ENCODE assay signal across 24 mouse cellular contexts in genomic region chr14:62447214-62447548, GRCm38 (mm10). TPM values are rescaled to one million over a fixed set of nuclear protein-coding genes. Genes with fewer than 3 reads are reported as not detected.
A peak's percentile ranks its signal among the peaks of the same experiment; 100 is the strongest.
DNase-seq lines count a peak whose midpoint lies in the region; ATAC-seq and TF ChIP-seq lines count a peak whose summit lies in the region.
"Had no signal": no experiment of that assay in that cellular context is flagged by ENCODE, and none has a peak within 500 bp of the region (broad histone marks: within the 10 kb centered on the region; RNA-seq: fewer than 3 reads in every experiment).

No protein-coding gene starts in this region.

- no peak overlapping the region for H3K9ac ChIP-seq in forebrain, embryonic 15.5 days (replicated peaks)
- H3K9ac ChIP-seq in forebrain, embryonic 12.5 days, result no peak overlapping the region
- H3K9ac ChIP-seq in limb, embryonic 14.5 days (ENCODE audit: low read depth, low read length, severe bottlenecking), result no peak overlapping the region
- H3K9ac ChIP-seq: heart, embryonic 13.5 days; limb, embryonic 13.5 days; liver, embryonic 15.5 days; neural tube, embryonic 12.5 days had no signal

- H3K36me3 ChIP-seq in forebrain, embryonic 15.5 days, result no peaks in the 10 kb centered on the region
- no peaks in the 10 kb centered on the region for H3K36me3 ChIP-seq in forebrain, embryonic 12.5 days (replicated peaks)
- H3K36me3 ChIP-seq in limb, embryonic 14.5 days (ENCODE audit: control insufficient read depth, insufficient read depth, low read length), result no peaks in the 10 kb centered on the region
- no peaks in the 10 kb centered on the region for H3K36me3 ChIP-seq in limb, embryonic 10.5 days
- H3K36me3 ChIP-seq: heart, embryonic 13.5 days; limb, embryonic 13.5 days; liver, embryonic 15.5 days; neural tube, embryonic 12.5 days had no signal

- no peaks in the 10 kb centered on the region for H3K27me3 ChIP-seq in forebrain, embryonic 15.5 days
- H3K27me3 ChIP-seq in forebrain, embryonic 12.5 days, result no peaks in the 10 kb centered on the region
- no peaks in the 10 kb centered on the region for H3K27me3 ChIP-seq in limb, embryonic 14.5 days (ENCODE audit: control insufficient read depth, insufficient read depth, low read length)
- H3K27me3 ChIP-seq in limb, embryonic 10.5 days (ENCODE audit: low read depth, poor library complexity, severe bottlenecking), result no peaks in the 10 kb centered on the region
- H3K27me3 ChIP-seq: heart, embryonic 13.5 days; limb, embryonic 13.5 days; liver, embryonic 15.5 days; neural tube, embryonic 12.5 days had no signal

- no peak overlapping the region for H3K4me2 ChIP-seq in forebrain, embryonic 15.5 days (replicated peaks)
- H3K4me2 ChIP-seq in forebrain, embryonic 12.5 days, result no peak overlapping the region
- H3K4me2 ChIP-seq in limb, embryonic 14.5 days (replicated peaks; ENCODE audit: low read depth, low read length, severe bottlenecking), result no peak overlapping the region
- H3K4me2 ChIP-seq: heart, embryonic 13.5 days; limb, embryonic 13.5 days; liver, embryonic 15.5 days; neural tube, embryonic 12.5 days had no signal

- DNase-seq in limb, embryonic 14.5 days (ENCODE audit: low spot score), result peak; percentile 50
- no peak for DNase-seq in limb, embryonic 10.5 days (ENCODE audit: low spot score)
- peak; percentile 18 for DNase-seq in retina, postnatal 1 day
- no peak for DNase-seq in retina, embryonic 14.5 days (ENCODE audit: low spot score)
- DNase-seq in heart, adult 9 months (ENCODE audit: low spot score in 2 of 2), result no peak
- DNase-seq: adrenal gland, adult 8-10 months; B cell, adult 2 months; cerebellum, adult 11 months; cerebellum, postnatal 36 days; heart, postnatal 36 days; kidney, adult 18-20 months; kidney, postnatal 14 days; right cerebral cortex, postnatal 14 days; thymus, postnatal 36 days had no signal

- no peak for TF ChIP-seq POLR2A in limb, embryonic 14.5 days (IDR thresholded peaks at IDR 0.05; ENCODE audit: borderline replicate concordance, extremely low read depth, insufficient read depth, insufficient read length)

- peak overlapping the region; percentile 60 for H3K27ac ChIP-seq in forebrain, embryonic 15.5 days (replicated peaks)
- H3K27ac ChIP-seq in forebrain, embryonic 12.5 days, result no peak overlapping the region
- no peak overlapping the region for H3K27ac ChIP-seq in limb, embryonic 14.5 days (replicated peaks; ENCODE audit: low read depth, low read length)
- no peak overlapping the region for H3K27ac ChIP-seq in limb, embryonic 10.5 days
- H3K27ac ChIP-seq: heart, embryonic 13.5 days; left cerebral cortex, adult 2 months; limb, embryonic 13.5 days; liver, embryonic 15.5 days; neural tube, embryonic 12.5 days had no signal

- H3K4me3 ChIP-seq in forebrain, embryonic 15.5 days, result no peak overlapping the region
- H3K4me3 ChIP-seq in forebrain, embryonic 12.5 days (replicated peaks), result no peak overlapping the region
- H3K4me3 ChIP-seq in limb, embryonic 14.5 days (replicated peaks; ENCODE audit: low read length), result no peak overlapping the region
- no peak overlapping the region for H3K4me3 ChIP-seq in limb, embryonic 10.5 days
- H3K4me3 ChIP-seq: erythroblast, embryonic 14.5 days; heart, embryonic 13.5 days; left cerebral cortex, adult 2 months; limb, embryonic 13.5 days; liver, embryonic 15.5 days; megakaryocyte, embryonic 14.5 days; neural tube, embryonic 12.5 days had no signal

- no peaks in the 10 kb centered on the region for H3K9me3 ChIP-seq in forebrain, embryonic 15.5 days
- no peaks in the 10 kb centered on the region for H3K9me3 ChIP-seq in forebrain, embryonic 12.5 days
- no peaks in the 10 kb centered on the region for H3K9me3 ChIP-seq in limb, embryonic 14.5 days (ENCODE audit: control insufficient read depth, low read length)
- no peaks in the 10 kb centered on the region for H3K9me3 ChIP-seq in limb, embryonic 10.5 days (replicated peaks)
- H3K9me3 ChIP-seq: heart, embryonic 13.5 days; limb, embryonic 13.5 days; liver, embryonic 15.5 days; megakaryocyte, embryonic 14.5 days; neural tube, embryonic 12.5 days had no signal

- ATAC-seq in forebrain, embryonic 15.5 days (replicated peaks), result peak; percentile 94
- ATAC-seq in forebrain, embryonic 12.5 days (ENCODE audit: low FRiP score), result no peak
- ATAC-seq in limb, embryonic 14.5 days (ENCODE audit: low FRiP score, low read depth), result no peak

- 36% methylated on average over 3 of the region's 3 CpGs for WGBS in forebrain, embryonic 15.5 days
- 82% methylated on average over 3 of the region's 3 CpGs for WGBS in forebrain, embryonic 12.5 days
- 73% methylated on average over 3 of the region's 3 CpGs for WGBS in limb, embryonic 14.5 days
- 85% methylated on average over 3 of the region's 3 CpGs for WGBS in limb, embryonic 10.5 days

- peaks cover 17% of the 10 kb centered on the region for H3K4me1 ChIP-seq in forebrain, embryonic 15.5 days
- H3K4me1 ChIP-seq in forebrain, embryonic 12.5 days, result no peaks in the 10 kb centered on the region; the same call in 1 of the 2 replicates
- H3K4me1 ChIP-seq in limb, embryonic 14.5 days (ENCODE audit: control insufficient read depth, insufficient read depth, low read length), result peaks cover 9% of the 10 kb centered on the region
- H3K4me1 ChIP-seq in limb, embryonic 10.5 days, result peaks cover 25% of the 10 kb centered on the region
- H3K4me1 ChIP-seq: liver, embryonic 15.5 days; megakaryocyte, embryonic 14.5 days; neural tube, embryonic 12.5 days had no signal

RNA-seq across cellular contexts. Expression of gene Gucy1b2, which starts 8.9 kb away (rescaled TPM):
- 3.5 and 4.3 TPM in 2 replicates for polyA plus RNA-seq in forebrain, embryonic 15.5 days (2015; fragmentation: Nextera tagmentation; extraction: Ambion mirVana)
- polyA plus RNA-seq in forebrain, embryonic 12.5 days (2016; fragmentation: Nextera tagmentation; extraction: Ambion mirVana), result 2.2 and 2.8 TPM in 2 replicates
- 0.10 and 0.15 TPM in 2 replicates for polyA plus RNA-seq in limb, embryonic 14.5 days (2012; rRNA removed)
- 0.07 and 0.10 TPM in 2 replicates for polyA plus RNA-seq in limb, embryonic 14.5 days (2014; fragmentation: Nextera tagmentation; extraction: Ambion mirVana)
- polyA plus RNA-seq in limb, embryonic 10.5 days (2016; fragmentation: Nextera tagmentation; extraction: Ambion mirVana), result 0.05 and 0.21 TPM in 2 replicates
- polyA plus RNA-seq: erythroblast, embryonic 14.5 days; liver, embryonic 15.5 days; spleen, adult 2 months had no signal

Comparison
In these comparisons a context has a peak if more than half of its experiments do, and no peak if none do; other contexts are left out.
1. DNase-seq: peak in limb, embryonic 14.5 days (single experiment) and retina, postnatal 1 day (single experiment); none in limb, embryonic 10.5 days (single experiment), retina, embryonic 14.5 days (single experiment) and heart, adult 9 months (0 of 2).